Mouse (Mus musculus): ENCODE data around the gene Bbs12.

The Bbs12 gene

DNA sequence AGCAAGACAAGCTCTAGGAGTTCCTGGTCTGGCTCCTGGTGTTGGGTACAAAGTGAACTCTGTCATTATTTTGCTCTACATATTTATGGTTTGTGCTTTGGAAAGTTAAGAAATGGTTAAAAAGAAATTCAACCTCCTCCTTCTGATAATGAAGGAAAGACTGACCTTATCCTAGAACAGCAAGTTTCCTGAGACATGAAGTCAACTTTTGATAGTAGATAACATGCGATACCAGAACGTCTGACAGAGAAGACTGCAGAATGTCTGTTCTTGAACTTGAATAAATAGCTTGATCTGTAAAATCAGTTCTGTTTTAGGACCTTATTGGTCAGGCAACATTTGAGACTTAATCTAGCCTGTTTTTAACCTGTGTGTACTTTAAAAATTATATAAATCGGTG is 14.3 kb downstream of the Bbs12 start:
- no peak for DNase-seq (ENCODE audit: low spot score)

DNA sequence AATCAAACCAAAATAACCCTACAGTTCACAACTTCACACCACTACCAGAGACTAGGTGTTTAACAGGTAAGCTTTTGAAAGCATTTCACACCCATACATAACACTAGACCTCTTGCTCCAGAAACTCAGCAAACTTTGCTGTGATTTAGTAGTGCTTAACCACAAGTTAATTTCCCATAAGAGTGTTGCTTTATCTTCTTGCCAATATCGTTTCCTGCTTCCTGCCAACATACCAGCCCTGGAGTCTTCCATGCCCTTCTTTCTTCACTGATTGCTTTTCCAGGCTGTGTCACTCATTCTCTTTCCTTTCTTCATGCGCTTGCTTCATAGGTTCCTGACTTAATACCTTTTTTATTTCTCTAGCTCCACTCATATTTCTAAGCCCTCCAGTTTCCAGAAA is 16.1 kb downstream of the Bbs12 start:
- DNase-seq (ENCODE audit: low spot score) = no peak

DNA sequence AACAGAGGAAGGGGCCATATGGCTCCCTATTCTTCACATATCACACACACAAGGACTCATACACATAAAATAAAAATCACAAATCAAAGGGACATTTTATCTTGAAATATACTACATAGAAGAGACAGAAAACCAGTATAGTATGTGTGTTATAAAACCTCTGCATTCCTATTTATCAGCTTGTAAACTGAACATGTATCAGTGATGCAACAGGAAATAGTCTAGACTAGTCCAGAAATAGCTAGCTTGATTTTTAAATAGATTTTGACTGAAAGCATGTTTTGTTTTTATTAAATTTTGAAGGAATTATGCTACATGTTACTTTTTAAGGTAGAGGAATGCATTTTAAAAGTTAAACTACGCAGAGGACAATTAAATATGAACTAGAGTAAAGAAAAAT is 17.6 kb downstream of the Bbs12 start:
- DNase-seq (ENCODE audit: low spot score) = no peak

DNA sequence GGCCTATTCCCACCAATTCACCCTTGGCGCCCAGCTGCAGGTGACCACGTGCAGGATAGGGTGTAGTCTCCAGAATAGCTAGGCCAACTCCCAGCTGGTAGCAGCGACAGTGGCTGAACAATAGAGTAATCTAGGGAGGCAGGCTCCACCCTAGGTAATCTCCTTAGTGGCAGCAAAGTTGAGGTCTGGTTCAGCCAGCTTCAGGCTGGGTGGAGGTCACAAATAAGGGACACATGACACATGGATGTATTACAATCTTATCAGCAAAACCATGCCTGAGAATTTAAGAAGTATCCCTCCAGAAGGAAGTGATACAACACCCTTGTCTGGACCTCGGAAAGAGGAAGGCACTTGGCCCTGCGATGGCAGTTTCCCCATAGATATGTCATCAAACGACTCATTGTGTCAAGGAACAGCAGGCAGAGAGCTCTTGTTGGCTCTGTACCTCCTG is 19.7 kb downstream of the Bbs12 start:
- no peak for DNase-seq (ENCODE audit: low spot score)

DNA sequence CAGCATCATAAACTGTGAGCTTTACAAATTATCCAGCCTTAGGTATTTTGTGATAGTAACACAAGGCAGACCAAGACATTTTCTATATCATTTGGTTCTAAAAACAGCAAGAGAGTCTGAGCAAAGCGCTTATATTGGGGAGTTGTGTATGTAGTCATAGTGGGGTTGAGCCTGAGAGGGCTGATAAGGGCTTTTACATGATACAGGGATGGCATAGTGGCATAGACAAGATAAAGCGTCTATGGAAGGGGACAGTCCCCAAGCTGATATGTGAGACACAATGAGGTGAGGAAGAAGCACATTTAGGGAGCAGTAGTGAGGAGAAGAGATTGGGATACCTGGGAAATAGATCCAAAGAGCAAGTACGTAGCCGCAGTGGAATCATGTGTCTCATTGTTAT is 21.7 kb downstream of the Bbs12 start:
- DNase-seq (ENCODE audit: low spot score) = no peak

DNA sequence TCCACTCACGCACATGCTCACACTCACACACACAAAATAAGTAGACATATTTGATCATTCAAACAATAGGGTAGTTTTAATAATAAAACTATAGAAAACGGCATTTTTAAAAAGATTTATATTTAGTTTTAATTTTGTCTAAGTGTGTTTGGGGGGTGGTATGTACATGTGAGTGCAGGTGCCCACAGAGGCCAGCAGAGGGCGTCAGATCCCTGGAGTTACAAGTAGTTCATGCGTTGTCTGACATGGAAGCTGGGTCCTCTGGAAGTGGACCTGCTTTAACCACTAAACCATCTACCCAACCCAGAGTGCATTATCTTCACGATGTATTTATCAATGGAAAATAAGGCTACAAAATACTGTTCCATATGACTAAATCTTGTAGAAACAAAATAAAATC is 28.8 kb downstream of the Bbs12 start:
- no peak for DNase-seq (ENCODE audit: low spot score)

DNA sequence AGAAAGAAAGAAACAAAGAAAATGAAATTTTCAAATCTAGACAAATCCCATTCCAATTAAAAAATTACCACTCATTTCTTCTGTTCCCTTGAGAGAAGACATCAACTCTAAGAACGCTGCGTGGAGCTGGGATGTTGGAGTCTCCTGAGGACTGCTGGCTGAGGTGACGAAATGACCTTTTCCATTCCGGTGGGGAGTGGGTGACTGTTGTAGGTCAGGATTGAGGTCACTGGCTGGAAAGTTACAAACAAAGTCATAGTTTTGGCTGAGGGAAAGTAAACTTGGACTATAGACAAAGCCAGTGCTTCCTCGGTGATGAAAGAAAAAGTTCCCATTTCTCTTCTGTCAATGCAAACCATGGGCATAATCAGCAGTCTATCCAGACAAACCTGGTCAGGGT is 30.5 kb downstream of the Bbs12 start:
- no peak for DNase-seq (ENCODE audit: low spot score)

DNA sequence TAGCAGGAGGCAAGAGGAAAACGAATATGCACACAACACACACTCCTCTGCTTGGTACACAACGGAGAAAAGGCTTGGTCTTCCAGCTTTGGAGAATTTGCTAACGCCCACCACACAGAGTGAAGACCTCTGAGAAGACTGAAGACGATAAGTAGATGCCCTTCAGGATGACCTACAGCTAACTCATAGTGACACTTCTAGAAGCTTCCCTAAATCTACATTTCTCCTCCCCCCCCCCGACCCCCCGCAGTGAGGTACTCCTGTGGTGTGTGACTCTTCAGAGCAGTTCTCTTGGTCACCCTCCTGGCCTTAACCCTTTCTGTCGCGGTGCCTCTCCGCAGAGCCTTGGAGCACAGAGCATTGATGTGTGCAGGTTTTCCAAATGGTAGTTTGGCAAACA is 35.3 kb downstream of the Bbs12 start:
- no peak for DNase-seq (ENCODE audit: low spot score)

DNA sequence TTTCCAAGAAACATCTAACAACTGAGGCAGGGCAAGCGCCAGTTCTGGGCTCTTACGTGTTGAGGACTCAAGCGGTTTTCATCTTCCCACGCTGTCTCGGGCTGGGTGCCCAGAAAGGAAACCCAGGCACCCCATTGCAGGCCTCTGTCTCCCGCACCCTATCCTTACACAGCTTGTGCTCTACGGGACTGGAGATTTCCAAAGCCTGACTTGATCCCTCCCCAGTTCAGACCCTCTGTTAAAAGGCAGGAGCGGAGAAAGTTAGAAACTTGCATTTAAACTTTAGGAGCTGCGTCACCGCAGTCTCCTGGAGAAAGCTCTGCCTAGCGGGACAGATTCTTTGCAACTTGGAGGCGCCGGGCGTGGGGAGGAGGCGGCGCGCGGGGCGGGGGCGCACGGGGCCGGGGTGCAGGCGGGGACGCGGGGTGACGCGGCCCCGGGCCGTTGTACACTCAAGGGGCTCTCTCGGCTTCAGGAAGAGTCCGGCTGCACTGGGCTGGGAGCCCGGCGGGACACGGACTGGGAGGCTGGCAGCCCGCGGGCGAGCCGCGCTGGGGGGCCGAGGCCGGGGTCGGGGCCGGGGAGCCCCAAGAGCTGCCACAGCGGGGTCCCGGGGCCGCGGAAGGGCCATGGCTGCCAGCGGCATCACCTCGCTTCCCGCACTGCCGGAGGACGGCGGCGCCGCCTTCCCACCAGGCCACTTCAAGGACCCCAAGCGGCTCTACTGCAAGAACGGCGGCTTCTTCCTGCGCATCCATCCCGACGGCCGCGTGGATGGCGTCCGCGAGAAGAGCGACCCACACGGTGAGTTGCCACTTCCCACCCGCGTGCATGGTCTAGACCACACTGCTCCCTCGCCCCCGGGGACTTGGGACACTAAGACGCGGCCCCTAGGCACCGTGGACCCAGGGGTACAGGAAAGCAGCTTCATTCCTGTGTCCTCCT is 36.1 kb downstream of the Bbs12 start, which contains the start of gene Fgf2:
Gene Fgf2 (plus strand): TSS at position 126 of the 945 bp plus-strand sequence.
- no peak for DNase-seq (ENCODE audit: low spot score)

DNA sequence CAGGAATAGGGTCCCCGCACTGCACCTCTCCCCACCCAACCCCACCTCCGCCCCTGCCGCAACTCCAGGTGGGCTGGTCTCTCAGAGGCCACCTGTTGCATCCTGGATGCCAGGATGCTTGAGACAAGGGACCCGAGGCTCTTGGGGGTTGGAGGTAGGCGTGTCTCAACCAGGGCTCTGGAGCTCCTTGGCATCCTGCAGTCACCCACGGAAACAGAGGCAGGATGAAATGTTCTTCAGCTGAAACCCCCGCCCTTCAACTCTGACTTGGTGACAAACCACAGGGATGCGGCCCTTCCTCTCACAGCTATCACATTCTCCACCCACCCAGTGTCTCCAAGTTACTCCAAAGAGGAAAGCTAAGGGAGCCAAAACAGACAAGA is 36.8 kb downstream of the Bbs12 start:
- DNase-seq (ENCODE audit: low spot score) = no peak

DNA sequence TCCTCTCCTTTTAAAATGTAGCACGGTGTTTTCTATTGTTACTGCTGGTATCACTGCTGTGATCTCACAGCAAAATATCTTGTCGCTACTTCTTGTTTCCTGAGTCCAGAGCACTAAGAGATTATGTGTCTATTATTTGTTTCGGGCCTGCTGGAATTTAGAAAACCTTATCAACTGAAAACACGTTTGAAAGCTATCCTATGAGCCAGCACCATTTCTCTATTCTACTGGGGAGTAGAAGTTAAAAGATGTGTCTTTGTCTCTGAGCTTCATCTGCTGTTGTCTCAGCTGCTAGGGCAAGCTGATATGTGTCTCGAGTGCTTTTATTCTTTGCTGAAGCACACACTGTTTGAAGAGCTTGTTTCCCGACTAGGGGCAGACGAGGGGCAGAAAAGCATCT is 38.0 kb downstream of the Bbs12 start:
- no peak for DNase-seq (ENCODE audit: low spot score)

DNA sequence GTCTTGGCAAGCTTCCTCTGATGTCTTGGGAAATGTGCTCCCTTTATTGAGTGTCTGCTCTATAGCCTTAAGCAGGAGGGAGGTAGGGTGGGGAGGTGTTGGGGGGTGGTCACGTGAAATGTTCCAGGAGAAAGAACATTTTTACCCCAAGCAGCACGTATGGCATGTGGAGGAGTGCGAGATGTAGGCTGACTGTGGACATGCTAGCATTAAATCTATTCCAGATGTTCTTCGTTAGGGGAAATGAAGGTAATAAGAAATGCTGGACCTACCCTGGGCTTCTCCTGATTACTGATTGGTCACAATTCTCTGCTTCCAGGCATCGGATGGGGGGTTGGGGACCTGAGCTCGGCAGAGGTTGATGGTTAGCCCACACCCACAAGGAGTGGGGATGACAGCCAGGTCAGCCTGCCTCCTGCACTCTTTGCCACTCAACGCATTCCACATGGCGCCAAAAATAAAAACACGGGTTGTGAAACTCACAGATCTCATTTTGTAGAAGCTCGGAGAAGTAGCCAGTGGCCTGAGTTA is 41.7 kb downstream of the Bbs12 start:
- DNase-seq (ENCODE audit: low spot score) = no peak

DNA sequence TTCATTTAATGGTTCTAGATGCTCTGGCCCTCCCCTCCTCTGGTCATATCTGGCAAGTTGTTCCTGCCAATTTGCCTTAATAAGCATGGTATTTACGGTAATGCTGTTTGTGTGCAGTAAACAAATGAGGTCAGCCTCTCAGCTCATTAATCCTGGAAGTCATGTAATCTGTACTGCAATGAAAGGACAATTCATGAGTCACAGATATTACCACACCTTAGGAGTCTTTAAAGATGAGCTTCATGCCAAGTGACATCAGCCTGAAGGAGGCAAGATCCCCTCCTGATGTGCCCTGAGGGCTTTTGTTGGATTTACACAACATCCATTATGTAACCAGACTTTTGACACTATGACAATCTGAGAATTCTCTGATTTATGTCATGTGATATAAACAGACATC is 42.4 kb downstream of the Bbs12 start:
- no peak for DNase-seq (ENCODE audit: low spot score)

DNA sequence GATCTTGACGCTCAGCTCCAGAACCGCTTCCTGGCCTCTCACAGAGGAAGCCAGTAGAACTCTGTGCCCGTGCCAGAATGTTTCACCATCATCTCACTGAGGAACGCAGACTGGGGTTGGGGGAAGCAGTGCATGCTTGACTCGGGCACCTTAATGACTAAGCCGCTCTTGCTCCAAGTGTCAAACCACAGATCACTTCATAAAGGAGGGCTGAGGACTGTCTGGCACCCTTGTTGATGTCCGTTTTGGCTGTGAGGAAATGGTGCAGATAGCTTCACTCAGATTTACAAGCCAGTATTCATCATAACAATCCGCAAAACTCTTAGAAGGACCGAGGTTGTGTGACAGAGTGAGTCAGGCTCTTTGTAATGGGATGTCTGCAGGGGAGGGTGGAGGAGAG is 48.4 kb downstream of the Bbs12 start:
- DNase-seq (ENCODE audit: low spot score) = no peak

DNA sequence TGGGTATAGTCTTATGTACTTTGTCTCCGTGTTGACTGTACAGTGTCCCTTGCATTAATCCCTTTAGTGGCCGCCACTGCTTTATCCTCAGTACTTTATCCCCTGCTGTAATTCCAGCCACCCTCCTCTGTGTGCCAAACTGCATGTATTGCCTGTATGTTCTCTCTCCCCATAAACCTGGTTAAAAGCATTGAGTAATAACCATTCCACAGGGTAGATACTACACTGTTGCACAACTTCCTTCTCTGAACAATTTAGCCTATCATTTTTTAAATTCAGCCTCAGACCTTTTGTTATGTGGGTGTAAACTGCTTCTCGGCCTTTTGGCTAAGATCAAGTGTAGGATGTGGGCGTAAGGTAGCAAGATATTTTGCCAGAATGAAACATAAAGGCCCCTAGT is 52.8 kb downstream of the Bbs12 start:
- no peak for DNase-seq (ENCODE audit: low spot score)

DNA sequence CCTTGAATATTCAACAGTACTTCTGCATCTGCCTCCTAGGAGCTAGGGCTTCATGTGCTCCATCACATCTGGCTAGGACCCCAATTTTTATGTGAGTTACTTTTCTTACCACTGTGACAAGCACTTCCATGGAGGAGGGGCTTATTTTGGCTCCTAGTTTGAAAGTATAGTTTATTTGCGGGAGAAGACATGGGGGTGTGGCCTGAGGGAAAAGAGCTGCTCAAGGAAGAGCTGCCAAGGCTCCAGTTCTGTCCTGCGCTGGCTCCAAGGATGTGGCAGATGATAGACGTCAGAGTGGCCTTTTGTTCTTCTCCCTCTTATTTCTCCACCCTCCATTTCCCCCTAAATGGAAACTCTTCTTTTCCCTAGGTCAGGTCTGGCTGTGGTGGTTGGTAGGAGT is 53.6 kb downstream of the Bbs12 start:
- no peak for DNase-seq (ENCODE audit: low spot score)

DNA sequence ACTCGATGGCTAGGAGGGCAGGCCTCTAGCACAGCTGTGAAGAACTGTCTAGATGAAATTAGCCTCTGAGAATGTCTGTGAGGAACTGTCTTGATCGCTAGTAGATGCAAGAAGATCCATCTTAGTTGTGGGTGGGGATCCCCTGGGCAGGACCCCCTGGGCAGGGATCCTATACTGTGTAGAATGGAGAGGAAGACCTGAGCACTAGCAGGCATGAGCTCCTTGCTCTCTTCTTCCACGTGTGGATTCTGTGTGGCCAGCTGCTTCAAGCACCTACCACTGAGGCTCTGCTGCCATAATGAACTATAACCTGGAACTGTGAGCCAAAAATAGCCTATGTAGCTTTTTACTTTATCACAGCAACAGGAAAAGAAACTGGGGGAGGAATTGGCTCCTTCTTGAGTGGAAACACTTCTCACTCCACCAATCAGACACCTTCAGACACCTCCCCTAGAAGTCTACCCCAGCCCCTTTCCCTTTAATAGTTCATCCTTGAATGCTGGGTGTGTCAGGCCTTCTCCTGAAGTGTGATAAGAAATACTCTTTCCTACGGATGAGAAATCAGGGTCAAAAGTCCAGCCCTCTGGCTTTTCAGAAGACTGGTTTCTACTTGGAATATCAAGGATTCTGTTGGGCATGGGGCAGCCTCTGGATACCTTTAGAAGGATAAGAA is 54.2 kb downstream of the Bbs12 start:
- no peak for DNase-seq (ENCODE audit: low spot score)

DNA sequence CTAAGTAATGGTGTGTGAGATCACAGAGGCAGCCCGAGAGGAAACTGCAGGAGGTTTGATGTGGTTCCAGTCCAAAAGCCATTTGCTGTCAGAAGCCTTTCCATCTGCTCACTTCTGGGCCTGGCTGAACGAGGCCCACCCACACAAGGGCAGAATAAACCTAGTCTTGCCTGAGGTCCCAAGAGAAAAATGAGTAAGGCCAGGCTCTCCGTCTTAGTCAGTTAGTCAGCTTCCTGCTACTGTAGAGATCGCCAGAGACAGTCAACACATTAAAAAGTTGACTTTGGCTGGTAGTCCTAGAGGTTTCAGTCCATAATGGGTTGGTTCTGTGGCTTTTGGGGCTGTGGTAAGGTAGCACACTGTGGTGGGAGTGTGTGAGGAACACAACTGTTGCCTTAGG is 58.1 kb downstream of the Bbs12 start:
- DNase-seq (ENCODE audit: low spot score) = no peak

All from urinary bladder, postnatal 10 days (tissue).